Mouse (Mus musculus) gastrocnemius, postnatal 14 days (tissue): ENCODE results near the gene Dtx2. TPM values are rescaled to one million over a fixed set of nuclear protein-coding genes. Genes with fewer than 3 reads are reported as not detected.

ENCODE experiments used
- DNase-seq: peaks from one replicate; pipeline ENCODE4 v3.0.0; 2021; ENCODE audit warnings: mixed read lengths
- intact Hi-C: fragments of 180-260 bp; cut with DNase I; formaldehyde crosslinking; loops from one replicate; pipeline ENCODE4 v1.15.1; 2025; ENCODE audit warnings: low total_unique reads
- long read RNA-seq, 2 experiments: library from polyadenylated mRNA; stranded (forward); transcript quantifications; one replicate each; pipeline ENCODE4 v2.0.0; 2021
- total RNA-seq, 2 experiments: library from RNA; stranded (reverse); gene quantifications; 2 replicates each; pipeline ENCODE4 v1.2.3; 2021

Dtx2 gene
- total RNA-seq = 1 to 10 TPM; 6.7 to 7.5 TPM
- long read RNA-seq, experiment 1, transcript Dtx2-204 (10 exons, 2,493 nt) = major isoform, 8 of 15 reads
- long read RNA-seq, experiment 1, partial matches to known transcripts = 3 of 15 reads
- long read RNA-seq, experiment 1, other reads (novel, unspliced or antisense) = 2 of 15 reads
- long read RNA-seq, experiment 2, transcript Dtx2-204 (10 exons, 2,493 nt) = major isoform, 7 of 16 reads
- long read RNA-seq, experiment 2, partial matches to known transcripts = 3 of 16 reads
- long read RNA-seq, experiment 2, other reads (novel, unspliced or antisense) = 2 of 16 reads

GRCm38 (mm10) chr5:135994725-135995687, at the start of gene Dtx2:
TSS of gene Dtx2 (plus strand) at chr5:135994800.
- peak; percentile 89 for DNase-seq
- intact Hi-C loops = no loop called here

- intact Hi-C loops = no loop called here
- DNase-seq = no peak
Measured at GRCm38 (mm10) chr5:135945916-135946408, 48.6 kb upstream of the Dtx2 start.

DNA sequence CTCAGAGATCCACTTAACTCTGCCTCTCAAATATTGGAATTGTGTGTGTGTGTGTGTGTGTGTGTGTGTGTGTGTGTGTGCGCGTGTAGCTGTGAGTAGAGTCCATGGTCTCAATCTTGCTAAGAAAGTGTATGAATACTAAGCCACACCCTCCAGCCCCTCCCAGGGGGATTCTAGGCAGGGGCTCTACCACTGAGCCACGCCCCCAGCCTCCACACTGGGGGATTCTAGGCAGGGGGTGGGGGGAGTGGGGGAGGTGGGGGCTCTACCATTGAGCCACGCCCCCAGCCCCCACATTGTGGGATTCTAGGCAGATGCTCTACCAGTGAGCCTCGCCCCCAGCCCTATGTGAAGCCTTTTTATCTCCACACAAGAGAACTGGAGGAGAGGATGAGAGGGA, 48.0 kb upstream of the Dtx2 start:
- DNase-seq = no peak
- intact Hi-C loops = no loop called here

DNA sequence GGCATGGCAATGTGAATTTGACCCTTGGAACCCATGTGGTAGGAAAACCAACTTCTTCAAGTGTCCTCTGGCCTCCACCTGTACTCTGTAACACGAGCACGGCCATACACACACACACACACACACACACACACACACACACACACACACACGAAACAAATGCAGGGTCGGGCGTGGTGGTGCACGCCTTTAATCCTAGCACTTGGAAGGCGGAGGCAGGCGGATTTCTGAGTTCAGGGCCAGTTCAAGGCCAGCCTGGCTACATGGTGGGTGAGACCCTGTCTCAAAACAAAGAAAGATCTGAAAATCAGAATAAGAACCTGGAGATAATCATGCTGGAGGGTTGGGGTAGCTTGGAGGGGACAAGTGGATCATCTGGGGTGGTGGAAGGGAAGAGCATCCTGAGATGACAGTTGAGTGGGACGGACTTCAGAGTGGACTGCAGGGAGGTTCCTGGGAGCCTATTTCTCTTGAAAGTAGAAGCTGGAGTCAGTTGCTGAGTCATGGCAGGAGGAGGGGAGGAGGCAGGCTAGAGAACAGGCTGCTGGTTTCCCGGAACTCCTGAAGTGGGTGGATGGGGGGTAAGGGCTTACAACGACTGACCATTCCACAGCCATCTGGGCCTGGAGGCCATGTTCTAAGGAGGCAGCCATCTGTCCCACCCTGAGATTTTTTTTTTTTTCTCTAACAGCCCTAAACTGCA, 43.7 kb upstream of the Dtx2 start:
- DNase-seq = no peak
- intact Hi-C loops = no loop called here

GRCm38 (mm10) chr5:135951660-135952059, 42.9 kb upstream of the Dtx2 start:
- DNase-seq = no peak
- intact Hi-C loops = no loop called here

- intact Hi-C loops = no loop called here
- no peak for DNase-seq
Measured at GRCm38 (mm10) chr5:135952830-135953229, 41.8 kb upstream of the Dtx2 start.

DNA sequence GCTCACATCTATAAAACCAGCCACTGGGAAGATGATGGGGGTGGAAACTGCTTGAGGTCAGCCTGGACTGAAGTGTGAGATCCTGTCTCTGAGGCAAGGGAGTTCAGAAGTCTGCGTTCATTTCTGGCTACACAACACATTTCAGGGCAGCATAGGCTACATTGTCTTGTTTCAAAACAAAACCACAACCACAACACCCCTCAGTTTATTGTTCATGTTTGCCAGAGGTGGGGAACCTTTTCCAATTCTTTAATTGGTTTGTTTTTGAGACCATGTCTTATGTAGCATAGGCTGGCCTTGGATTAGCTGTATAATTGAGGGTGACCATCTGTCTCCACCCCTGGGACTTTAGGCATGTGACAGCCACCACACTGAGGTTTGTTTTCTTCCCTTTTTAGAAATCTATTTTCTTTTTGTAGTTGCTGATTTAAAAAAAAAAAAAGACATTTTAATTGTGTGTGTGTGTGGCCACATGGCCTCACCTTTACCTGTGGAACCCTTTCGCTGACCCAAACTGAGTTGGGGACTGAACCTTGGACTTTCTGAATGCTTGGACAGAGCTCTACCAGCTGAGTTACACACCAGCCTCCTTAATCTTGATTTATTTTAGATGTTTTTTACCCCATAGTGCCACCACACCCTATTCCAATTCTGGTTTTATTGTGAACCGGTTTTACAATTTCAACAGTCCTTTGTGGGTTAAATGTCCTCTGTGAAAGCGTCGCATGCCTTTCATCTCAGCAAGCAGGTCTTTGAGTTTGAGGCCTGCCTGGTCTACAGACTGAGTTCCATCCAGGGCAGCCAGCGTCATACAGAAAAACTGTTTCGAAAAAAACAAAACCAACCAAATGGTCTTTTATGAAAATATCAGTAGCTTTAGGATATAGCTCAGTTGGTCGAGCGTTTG, 38.0 kb upstream of the Dtx2 start:
- intact Hi-C loops = no loop called here
- no peak for DNase-seq

- intact Hi-C loops = no loop called here
- DNase-seq = peak; percentile 94
Measured at GRCm38 (mm10) chr5:135957207-135957974, 37.2 kb upstream of the Dtx2 start.

DNA sequence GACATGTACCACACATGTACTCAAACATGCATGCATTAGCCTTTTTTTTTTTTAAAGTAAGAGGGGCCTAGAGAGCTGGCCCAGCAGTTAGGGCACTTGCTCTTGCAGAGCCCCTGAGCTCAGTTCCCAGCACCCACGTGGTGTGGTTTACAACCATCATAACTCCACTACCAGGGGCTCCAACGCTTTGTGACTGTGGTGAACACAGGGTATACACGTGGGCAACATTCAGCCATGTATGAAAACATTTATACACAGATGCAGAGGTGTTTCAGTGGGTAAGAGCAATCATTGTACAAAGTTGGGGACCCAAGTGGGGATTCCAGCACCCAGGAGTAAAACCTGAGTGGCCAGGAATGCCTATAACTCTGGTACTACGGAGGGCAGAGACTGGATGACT, 36.2 kb upstream of the Dtx2 start:
- intact Hi-C loops = no loop called here
- no peak for DNase-seq

- intact Hi-C loops = no loop called here
- DNase-seq = no peak
Measured at GRCm38 (mm10) chr5:135959911-135960310, 34.7 kb upstream of the Dtx2 start.

- intact Hi-C loops = no loop called here
- DNase-seq = no peak
Measured at GRCm38 (mm10) chr5:135960909-135961635, 33.5 kb upstream of the Dtx2 start.

- intact Hi-C loops = no loop called here
- no peak for DNase-seq
Measured at GRCm38 (mm10) chr5:135962125-135962491, 32.5 kb upstream of the Dtx2 start.

GRCm38 (mm10) chr5:135962492-135963279, 31.9 kb upstream of the Dtx2 start:
- intact Hi-C loops = no loop called here

DNA sequence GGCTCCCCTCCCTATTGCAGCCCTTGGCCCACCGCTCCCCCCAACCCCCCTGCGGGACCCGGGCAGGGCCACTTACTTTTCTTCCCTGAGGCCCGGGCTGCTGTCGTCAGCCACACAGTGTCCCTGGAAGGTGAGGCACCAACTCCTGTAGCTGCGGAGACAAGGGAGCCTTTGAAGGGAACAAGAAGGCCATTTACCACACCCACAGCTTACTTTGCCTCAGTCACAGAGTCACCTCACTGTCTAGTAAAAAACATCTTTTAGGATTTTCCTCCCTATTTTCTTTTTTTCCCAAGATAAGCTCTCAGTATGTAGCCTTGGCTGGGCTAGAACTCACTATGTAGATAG, 31.3 kb upstream of the Dtx2 start:
- intact Hi-C loops = no loop called here
- no peak for DNase-seq

More at GRCm38 (mm10) chr5:135962492-135963279, 31.9 kb upstream of the Dtx2 start:
- peak; percentile 98 for DNase-seq

DNA sequence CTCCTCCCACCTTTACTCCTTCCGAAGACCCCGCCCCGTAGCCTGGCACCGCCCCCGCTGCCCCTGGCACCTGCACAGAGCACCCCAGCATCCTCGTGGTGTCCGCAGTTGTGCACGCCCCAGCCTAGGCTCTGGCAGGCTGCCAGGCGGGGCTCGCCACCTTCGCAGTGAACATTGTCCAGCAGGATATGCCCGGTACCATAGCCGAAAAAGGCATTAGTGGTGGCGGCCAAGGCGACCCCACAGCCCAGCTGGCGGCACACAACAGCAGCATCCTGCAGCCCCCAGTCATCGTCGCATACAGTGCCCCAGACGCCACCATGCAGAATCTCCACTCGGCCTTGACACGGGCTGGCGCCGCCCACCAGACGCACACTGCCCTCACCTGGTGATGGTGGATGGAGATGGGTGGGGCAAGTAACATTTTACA, 29.1 kb upstream of the Dtx2 start:
- intact Hi-C loops = loop anchor here (5.0 kb wide), 1 partner anchor 63 kb away; no protein-coding TSS in a partner anchor
- no peak for DNase-seq

- intact Hi-C loops = loop anchor here (5.0 kb wide), 1 partner anchor 65 kb away; no protein-coding TSS in a partner anchor
- DNase-seq = no peak
Measured at GRCm38 (mm10) chr5:135966866-135967265, 27.7 kb upstream of the Dtx2 start.

GRCm38 (mm10) chr5:135968781-135969180, 25.8 kb upstream of the Dtx2 start:
- intact Hi-C loops = loop anchor here (5.0 kb wide), 1 partner anchor 66 kb away; no protein-coding TSS in a partner anchor
- DNase-seq = no peak
